Mouse (Mus musculus) lung, postnatal 0 days (tissue): ENCODE measurements around the gene Apc2. TPM values are rescaled to one million over a fixed set of nuclear protein-coding genes. Genes with fewer than 3 reads are reported as not detected.

Experiments
- ATAC-seq: fragments of 200-750 bp; cut with Nextera tagmentation; 2 replicates; pipeline ENCODE4 v1.8.0; 2017; ENCODE audit warnings: moderate library complexity
- DNase-seq: peaks from one replicate; pipeline ENCODE4 v3.0.0-alpha.2; 2016; ENCODE audit warnings: low spot score
- H3K27ac ChIP-seq: fragments of 300-500 bp; sonication (generic); 2 replicates; pipeline ENCODE4 v1.5.1; 2014; ENCODE audit warnings: antibody characterized with exemption, mild to moderate bottlenecking, low read length, mixed read lengths
- H3K27me3 ChIP-seq: fragments of 300-500 bp; sonication (generic); replicated peaks from 2 replicates; pipeline ENCODE4 v1.6.1; 2014; ENCODE audit warnings: low read length, mixed read lengths; ENCODE audit not compliant: insufficient read depth
- H3K36me3 ChIP-seq: fragments of 300-500 bp; sonication (generic); 2 replicates; pipeline ENCODE4 v1.6.1; 2014; ENCODE audit warnings: low read length, mixed read lengths; ENCODE audit not compliant: insufficient read depth
- H3K4me1 ChIP-seq: fragments of 300-500 bp; sonication (generic); 2 replicates; pipeline ENCODE4 v1.6.1; 2014; ENCODE audit warnings: antibody characterized with exemption, low read depth, low read length, mixed read lengths; ENCODE audit not compliant: insufficient read depth
- H3K4me2 ChIP-seq: fragments of 300-500 bp; sonication (generic); replicated peaks from 2 replicates; pipeline ENCODE4 v1.6.1; 2014; ENCODE audit warnings: low read depth, mild to moderate bottlenecking, low read length, moderate library complexity, mixed read lengths
- H3K4me3 ChIP-seq: fragments of 300-500 bp; sonication (generic); 2 replicates; pipeline ENCODE4 v1.5.1; 2014; ENCODE audit warnings: low read depth, low read length
- H3K9ac ChIP-seq: fragments of 300-500 bp; sonication (generic); replicated peaks from 2 replicates; pipeline ENCODE4 v1.6.1; 2014; ENCODE audit warnings: low read depth, mild to moderate bottlenecking
- H3K9me3 ChIP-seq: fragments of 300-500 bp; sonication (generic); 2 replicates; pipeline ENCODE4 v1.6.1; 2016; ENCODE audit warnings: low read length, mixed read lengths
- CTCF ChIP-seq: IDR thresholded peaks from 2 replicates; pipeline ENCODE4 v1.5.1; 2016; ENCODE audit warnings: antibody characterized with exemption, mild to moderate bottlenecking
- EP300 ChIP-seq: IDR thresholded peaks from 2 replicates; pipeline ENCODE4 v1.6.1; 2016; ENCODE audit warnings: antibody characterized with exemption, mild to moderate bottlenecking, control low read depth
- WGBS: fragments of 180-500 bp; shearing (Covaris S2); extraction: QIAGEN DNeasy Blood & Tissue Kit; methylation state at CpG from one replicate; pipeline ENCODE4 v1.1.7; 2014; 5-methylcytosine and 5-hydroxymethylcytosine counted together
- polyA plus RNA-seq: library from polyadenylated mRNA; unstranded; fragments of >200 nt; fragmentation: Nextera tagmentation; extraction: Ambion mirVana; gene quantifications from 2 replicates; pipeline ENCODE4 v1.2.1, GENCODE M21; 2015

The Apc2 gene
- polyA plus RNA-seq, 1 experiment from 2014 or later, result 0.85 TPM

DNA sequence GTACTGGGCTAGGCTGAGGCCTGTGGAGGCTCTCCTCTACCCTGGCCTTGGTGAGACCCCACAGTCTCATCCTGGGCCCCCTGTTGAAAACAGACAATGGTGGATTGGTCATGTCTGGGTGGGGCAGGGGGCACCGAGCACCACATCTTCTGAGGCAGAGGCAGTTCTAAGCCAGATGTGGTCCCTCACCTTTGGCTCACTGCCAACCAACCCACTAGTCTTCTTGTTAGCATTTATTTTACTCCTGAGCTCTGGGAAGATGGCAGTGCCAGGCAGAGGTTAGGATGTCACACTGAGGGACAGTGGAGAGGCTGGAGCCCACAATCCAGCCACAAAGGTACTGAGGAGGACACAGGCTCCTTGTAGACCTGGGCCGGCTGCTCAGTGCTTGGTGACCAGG lies 37.8 kb upstream of the Apc2 start:
- WGBS, result 88% methylated on average over 2 of the region's 2 CpGs
- H3K36me3 ChIP-seq, result peaks cover 22% of the 10 kb centered on the region; the same call in 1 of the 2 replicates

DNA sequence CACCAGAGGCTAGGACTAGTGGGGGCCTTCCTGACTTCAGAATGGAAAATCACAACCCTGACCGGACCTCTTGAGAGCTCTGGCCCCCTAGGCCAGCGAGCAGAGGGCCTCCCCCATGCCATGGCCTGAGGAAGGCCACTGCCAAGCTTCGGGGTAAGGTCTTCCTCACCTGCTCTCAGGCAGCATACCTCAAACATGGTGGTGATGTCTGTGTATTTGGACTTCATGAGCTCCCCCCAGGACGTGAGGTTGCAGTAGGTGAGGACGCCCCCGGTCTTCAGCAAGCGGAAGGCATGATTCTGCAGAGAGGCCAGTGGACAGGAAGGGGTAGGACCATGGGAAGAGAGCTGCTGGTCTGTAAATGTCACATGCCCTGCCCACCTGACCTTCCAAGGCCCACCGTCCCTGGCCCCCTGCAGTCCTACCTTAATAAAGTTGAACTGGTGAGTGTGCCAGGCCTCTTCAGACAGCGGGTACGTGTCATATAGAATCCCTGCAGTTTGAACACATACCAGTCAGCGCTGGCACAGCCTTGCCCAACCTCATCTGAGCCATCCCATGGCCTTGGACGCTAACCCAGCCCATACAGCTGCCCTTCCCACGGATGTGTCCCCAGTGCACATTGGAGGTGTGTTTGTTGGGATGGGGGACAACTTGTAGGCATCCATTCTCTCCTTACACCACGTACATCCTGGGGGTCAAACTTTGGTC lies 36.9 kb upstream of the Apc2 start:
- Histone ChIP-seq H3K36me3 (peaks cover 22% of the 10 kb centered on the region; the same call in 1 of the 2 replicates), H3K9me3 (no peaks in the 10 kb centered on the region), H3K4me3 (no peak overlapping the region), H3K27ac (no peak overlapping the region), H3K4me2 (no peak overlapping the region), H3K9ac (no peak overlapping the region), H3K4me1 (peaks cover 10% of the 10 kb centered on the region; the same call in 1 of the 2 replicates), H3K27me3 (no peaks in the 10 kb centered on the region)
- no peak for TF ChIP-seq EP300
- TF ChIP-seq CTCF, result no peak
- WGBS, result 88% methylated on average over 14 of the region's 14 CpGs
- DNase-seq (no peak), ATAC-seq (no peak)

More for the DNA sequence above, 37.8 kb upstream of the Apc2 start:
- H3K9me3 ChIP-seq, result no peaks in the 10 kb centered on the region
- H3K9ac ChIP-seq, result no peak overlapping the region
- no peaks in the 10 kb centered on the region for H3K27me3 ChIP-seq
- H3K4me1 ChIP-seq, result peaks cover 10% of the 10 kb centered on the region; the same call in 1 of the 2 replicates
- DNase-seq (no peak), ATAC-seq (no peak)
- H3K4me3 ChIP-seq, result no peak overlapping the region
- no peak overlapping the region for H3K4me2 ChIP-seq
- TF ChIP-seq EP300 (no peak), CTCF (no peak)
- H3K27ac ChIP-seq, result no peak overlapping the region

DNA sequence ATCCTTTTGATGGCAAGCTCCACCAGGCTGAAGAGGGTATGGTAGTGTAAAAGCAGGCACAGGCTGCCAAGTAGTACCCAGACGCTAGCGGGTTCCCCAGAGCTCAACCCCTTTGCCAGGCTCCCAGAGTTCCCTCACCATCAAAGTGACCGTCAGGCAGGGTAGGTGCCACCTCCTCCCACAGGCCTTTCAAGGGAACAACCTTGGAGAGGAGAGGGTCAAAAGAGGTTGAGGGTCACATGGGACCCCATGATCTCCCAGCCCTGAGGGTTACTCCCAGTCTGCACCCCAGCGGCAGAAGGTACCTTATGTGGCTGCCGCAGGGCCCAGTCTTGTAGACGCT lies 36.3 kb upstream of the Apc2 start:
- ATAC-seq (no peak), DNase-seq (no peak)
- no peaks in the 10 kb centered on the region for H3K27me3 ChIP-seq
- H3K9me3 ChIP-seq, result no peaks in the 10 kb centered on the region
- no peak overlapping the region for H3K27ac ChIP-seq
- WGBS, result 78% methylated on average over 6 of the region's 6 CpGs
- no peak overlapping the region for H3K9ac ChIP-seq
- H3K4me3 ChIP-seq, result no peak overlapping the region
- H3K36me3 ChIP-seq, result peaks cover 22% of the 10 kb centered on the region; the same call in 1 of the 2 replicates
- no peak overlapping the region for H3K4me2 ChIP-seq
- peaks cover 10% of the 10 kb centered on the region; the same call in 1 of the 2 replicates for H3K4me1 ChIP-seq
- TF ChIP-seq EP300 (no peak), CTCF (no peak)

DNA sequence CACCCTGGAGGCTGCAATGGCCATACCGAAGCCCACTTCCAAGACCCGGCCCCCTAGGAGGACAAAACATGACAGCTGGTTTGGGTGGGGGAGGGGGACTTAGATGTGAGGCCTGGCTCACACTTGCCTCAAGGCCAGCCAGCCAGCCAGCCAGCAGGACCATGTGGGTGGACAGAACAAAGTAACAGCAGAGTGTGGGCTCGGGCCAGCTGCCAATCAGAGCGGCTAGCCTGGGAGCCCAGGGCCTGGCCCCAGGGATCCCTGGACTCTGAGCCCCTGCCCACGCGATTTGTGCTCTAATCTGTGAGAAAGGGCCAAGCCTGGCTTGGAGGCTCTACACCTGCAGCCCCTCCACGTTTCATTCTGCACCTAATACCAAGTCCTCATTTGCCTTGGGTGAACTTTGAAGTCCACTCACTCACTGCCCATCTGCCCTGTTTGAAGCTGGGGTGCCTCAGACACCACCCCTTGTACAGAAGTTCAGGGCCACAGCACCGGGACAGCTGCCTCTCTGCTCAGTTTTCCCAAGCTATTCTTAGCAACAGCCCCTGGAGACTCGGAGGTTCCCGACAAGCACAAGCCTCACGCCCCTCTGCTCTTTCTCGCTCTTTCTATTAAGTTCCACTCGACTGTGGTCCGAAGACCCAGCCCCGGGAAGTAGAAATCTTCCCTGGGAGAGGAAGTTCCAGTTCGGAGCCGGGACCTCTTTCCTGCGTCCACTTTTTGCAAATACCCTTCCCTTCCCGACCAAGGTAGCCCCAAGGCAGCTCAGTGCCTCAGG lies 35.7 kb upstream of the Apc2 start:
- Histone ChIP-seq H3K9ac (peak overlapping the region; percentile 39), H3K4me1 (peaks cover 10% of the 10 kb centered on the region; the same call in 1 of the 2 replicates), H3K27me3 (no peaks in the 10 kb centered on the region), H3K36me3 (peaks cover 20% of the 10 kb centered on the region; the same call in 1 of the 2 replicates), H3K4me3 (peak overlapping the region; percentile 47), H3K4me2 (peak overlapping the region; percentile 80), H3K9me3 (no peaks in the 10 kb centered on the region), H3K27ac (peak overlapping the region; percentile 98)
- TF ChIP-seq EP300, result no peak
- no peak for TF ChIP-seq CTCF
- WGBS, result 8% methylated on average over 19 of the region's 19 CpGs
- DNase-seq (no peak), ATAC-seq (no peak)

DNA sequence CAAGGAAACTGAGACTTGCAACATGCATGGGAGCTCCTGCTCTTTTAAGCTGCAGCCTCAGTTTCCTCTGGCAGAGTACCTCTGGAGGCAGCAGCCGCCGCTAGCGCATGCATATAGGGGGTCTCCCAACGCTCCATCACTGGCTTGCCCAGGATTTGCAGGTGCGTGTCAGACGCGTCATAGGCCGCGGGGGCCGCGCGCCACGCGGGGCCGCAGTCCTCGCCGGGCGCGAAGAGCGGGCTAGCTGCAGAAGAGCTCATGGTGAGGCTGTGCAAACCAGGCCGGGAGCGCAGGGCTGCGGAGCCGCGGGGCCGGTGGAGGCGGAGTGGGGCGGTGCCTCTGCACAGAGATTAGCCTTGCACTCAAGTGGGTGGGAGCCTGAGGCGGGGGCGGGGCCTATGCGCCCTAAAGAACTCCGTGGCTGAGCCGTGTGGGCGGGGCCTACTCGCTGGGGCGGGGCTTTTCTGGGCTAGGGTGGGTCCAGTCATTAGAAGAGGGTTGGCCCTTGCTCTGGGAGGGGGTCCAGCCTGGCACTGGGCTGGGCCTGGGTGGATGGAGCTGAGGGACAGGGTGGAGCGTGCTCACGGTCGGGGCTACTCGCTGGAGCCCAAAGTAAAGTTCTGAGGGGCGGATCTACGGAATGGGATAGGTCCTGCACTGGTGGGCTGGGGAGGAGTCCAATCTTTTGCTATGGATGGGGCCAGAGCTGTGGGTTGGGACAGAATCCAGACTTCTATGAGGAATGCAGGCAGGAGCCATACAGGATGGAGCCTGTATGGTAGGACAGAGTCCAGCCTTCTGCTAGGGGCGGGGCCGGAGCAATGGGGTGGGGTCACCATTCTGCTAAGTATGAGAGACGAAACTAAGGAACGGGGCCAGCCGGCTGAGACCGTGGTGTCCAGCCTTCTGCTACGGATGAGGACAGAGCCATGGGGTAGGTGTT lies 34.9 kb upstream of the Apc2 start, which contains the start of the genes Gamt and Dazap1:
Gene Gamt, minus strand, starts transcription at position 371 of the 943 bp plus-strand sequence.
Gene Dazap1, plus strand, starts transcription at position 845 of the 943 bp plus-strand sequence.
- Histone ChIP-seq H3K9ac (peak within 1 kb of the TSS; percentile 59), H3K4me3 (peak within 1 kb of the TSS; percentile 47), H3K4me1 (peaks cover 10% of the 10 kb centered on the region; the same call in 1 of the 2 replicates), H3K9me3 (no peaks in the 10 kb centered on the region), H3K27ac (peak within 1 kb of the TSS; percentile 98), H3K4me2 (peak within 1 kb of the TSS; percentile 80), H3K27me3 (no peaks in the 10 kb centered on the region), H3K36me3 (peaks cover 11% of the 10 kb centered on the region; the same call in 1 of the 2 replicates)
- WGBS, result under 1% methylated on average over 44 of the region's 49 CpGs
- ATAC-seq (peak; percentile 87), DNase-seq (peak; percentile 98)
- TF ChIP-seq CTCF (no peak), EP300 (no peak)
